Mouse (Mus musculus) cerebellum, adult 9-10 months (tissue): Measurements from ENCODE around the gene T.
A peak's percentile ranks its signal among the peaks of the same experiment; 100 is the strongest.

ENCODE experiments used
- DNase-seq: peaks from one replicate; pipeline ENCODE4 v3.0.0; 2022

The T gene

GRCm38 (mm10) chr17:8433121-8433977 lies 874 bp upstream of the T start:
- no peak for DNase-seq

- no peak for DNase-seq
Measured at GRCm38 (mm10) chr17:8436184-8436583, 2.0 kb downstream of the T start.

- DNase-seq, result no peak
Measured at GRCm38 (mm10) chr17:8444062-8444461, 9.8 kb downstream of the T start.

- DNase-seq, result no peak
Measured at GRCm38 (mm10) chr17:8447676-8448192, 13.5 kb downstream of the T start.

- no peak for DNase-seq
Measured at GRCm38 (mm10) chr17:8448324-8448723, 14.1 kb downstream of the T start.

GRCm38 (mm10) chr17:8455196-8455595 lies 21.0 kb downstream of the T start:
- no peak for DNase-seq

GRCm38 (mm10) chr17:8455601-8456000 lies 21.4 kb downstream of the T start:
- no peak for DNase-seq

GRCm38 (mm10) chr17:8456856-8457460 lies 22.7 kb downstream of the T start:
- DNase-seq, result no peak

GRCm38 (mm10) chr17:8461568-8461967 lies 27.3 kb downstream of the T start:
- no peak for DNase-seq

GRCm38 (mm10) chr17:8463482-8464128 lies 29.4 kb downstream of the T start:
- DNase-seq, result peak; percentile 81

GRCm38 (mm10) chr17:8467771-8468170 lies 33.5 kb downstream of the T start:
- no peak for DNase-seq

GRCm38 (mm10) chr17:8468716-8469344 lies 34.6 kb downstream of the T start:
- peak; percentile 92 for DNase-seq

GRCm38 (mm10) chr17:8478554-8478953 lies 44.3 kb downstream of the T start:
- no peak for DNase-seq

- no peak for DNase-seq
Measured at GRCm38 (mm10) chr17:8479493-8480128, 45.4 kb downstream of the T start.

- DNase-seq, result no peak
Measured at GRCm38 (mm10) chr17:8481797-8482196, 47.6 kb downstream of the T start.

GRCm38 (mm10) chr17:8482876-8483275 lies 48.7 kb downstream of the T start:
- DNase-seq, result no peak

- DNase-seq, result no peak
Measured at GRCm38 (mm10) chr17:8484246-8484645, 50.0 kb downstream of the T start.

- no peak for DNase-seq
Measured at GRCm38 (mm10) chr17:8485146-8485545, 50.9 kb downstream of the T start.

GRCm38 (mm10) chr17:8487824-8488223 lies 53.6 kb downstream of the T start:
- DNase-seq, result peak; percentile 82

GRCm38 (mm10) chr17:8490971-8491370 lies 56.7 kb downstream of the T start:
- no peak for DNase-seq
